Mouse (Mus musculus): ENCODE measurements at regions not wholly inside any gene's neighbourhood (a gene's known extent, or its start where the extent isn't known, plus 50 kb on each side); places are given as distances from the start of the nearest gene placed in this dataset.

DNA sequence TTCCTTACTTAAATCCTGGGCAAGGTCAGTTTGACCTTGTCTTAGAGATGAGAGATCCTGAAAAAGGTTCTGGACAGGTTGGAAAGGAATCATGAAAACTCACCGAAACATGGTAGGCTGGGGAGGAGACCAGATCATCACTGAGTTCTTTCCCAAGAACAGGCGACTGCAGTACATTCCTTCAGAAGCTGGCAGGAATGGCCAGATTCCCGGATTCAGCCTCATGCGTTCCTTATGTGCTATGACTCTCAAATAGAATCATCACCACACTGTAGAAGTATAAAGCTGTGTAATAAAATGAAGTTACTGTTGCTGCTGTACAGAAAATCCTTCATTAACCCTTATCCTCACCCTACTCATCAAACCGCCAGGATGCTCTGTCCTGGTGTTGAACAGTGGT lies 307.6 kb upstream of the Nmur2 start:
- no peaks in the 10 kb centered on the region for H3K27me3 ChIP-seq (ENCODE audit: control insufficient read depth, insufficient read depth, low read length)
- no peaks in the 10 kb centered on the region for H3K36me3 ChIP-seq (replicated peaks; ENCODE audit: control insufficient read depth, insufficient read depth, low read depth)
- H3K9me3 ChIP-seq (ENCODE audit: control insufficient read depth, low read length): no peaks in the 10 kb centered on the region
- no peaks in the 10 kb centered on the region for H3K4me1 ChIP-seq (replicated peaks; ENCODE audit: control insufficient read depth in 2 of 2, insufficient read depth in 2 of 2, low read length in 1 of 2)
- no peak overlapping the region for H3K4me3 ChIP-seq (ENCODE audit: insufficient read depth in 1 of 2, low read depth in 2 of 2, low read length in 2 of 2)
- DNase-seq (ENCODE audit: low read depth in 3 of 3, low spot score in 3 of 3): no peak
- WGBS (ENCODE audit: insufficient replicate concordance): 61% methylated on average over 5 of the region's 5 CpGs
- H3K27ac ChIP-seq: no peak overlapping the region
- no peak for TF ChIP-seq EP300 (IDR thresholded peaks at IDR 0.05; ENCODE audit: low read depth)
- TF ChIP-seq CTCF (IDR thresholded peaks at IDR 0.05; ENCODE audit: low read depth): no peak
- H3K9ac ChIP-seq (replicated peaks): no peak overlapping the region
- H3K4me2 ChIP-seq (ENCODE audit: low read depth): no peak overlapping the region
- ATAC-seq (ENCODE audit: insufficient read depth): no peak

DNA sequence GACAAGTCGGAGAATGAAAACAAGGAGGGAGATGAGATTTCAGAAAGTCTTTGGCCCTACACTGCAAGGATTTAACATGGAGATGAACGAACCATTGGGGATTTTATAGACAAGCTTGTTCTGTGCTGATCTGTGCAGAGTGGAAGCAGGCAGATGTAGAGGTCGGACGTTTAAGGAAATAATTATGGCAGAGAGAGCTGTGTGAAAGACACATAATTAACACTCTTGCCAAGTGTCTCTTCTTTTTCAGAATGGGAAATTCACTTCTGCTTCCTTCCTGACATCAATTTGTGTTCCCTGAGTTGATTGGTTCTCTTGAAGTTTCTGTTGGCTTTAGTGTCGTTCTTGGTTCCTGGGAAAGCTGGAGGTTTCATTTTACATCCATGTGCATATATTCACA lies 302.3 kb upstream of the Nmur2 start:
- Histone ChIP-seq H3K9ac (replicated peaks) (no peak overlapping the region), H3K4me1 (replicated peaks; ENCODE audit: control insufficient read depth in 2 of 2, insufficient read depth in 2 of 2, low read length in 1 of 2) (no peaks in the 10 kb centered on the region), H3K27me3 (ENCODE audit: control insufficient read depth, insufficient read depth, low read length) (no peaks in the 10 kb centered on the region), H3K4me2 (ENCODE audit: low read depth) (no peak overlapping the region), H3K36me3 (replicated peaks; ENCODE audit: control insufficient read depth, insufficient read depth, low read depth) (no peaks in the 10 kb centered on the region), H3K9me3 (ENCODE audit: control insufficient read depth, low read length) (no peaks in the 10 kb centered on the region), H3K4me3 (ENCODE audit: insufficient read depth in 1 of 2, low read depth in 2 of 2, low read length in 2 of 2) (no peak overlapping the region), H3K27ac (no peak overlapping the region)
- DNase-seq (ENCODE audit: low read depth in 3 of 3, low spot score in 3 of 3) (no peak), ATAC-seq (ENCODE audit: insufficient read depth) (no peak)
- TF ChIP-seq EP300 (IDR thresholded peaks at IDR 0.05; ENCODE audit: low read depth) (no peak), CTCF (IDR thresholded peaks at IDR 0.05; ENCODE audit: low read depth) (no peak)
- 55% methylated on average over 5 of the region's 5 CpGs for WGBS (ENCODE audit: insufficient replicate concordance)

- H3K4me3 ChIP-seq (ENCODE audit: insufficient read depth in 1 of 2, low read depth in 2 of 2, low read length in 2 of 2): no peak overlapping the region
- TF ChIP-seq EP300 (IDR thresholded peaks at IDR 0.05; ENCODE audit: low read depth): no peak
- no peak for TF ChIP-seq CTCF (IDR thresholded peaks at IDR 0.05; ENCODE audit: low read depth)
- no peaks in the 10 kb centered on the region for H3K9me3 ChIP-seq (ENCODE audit: control insufficient read depth, low read length)
- H3K9ac ChIP-seq (replicated peaks): no peak overlapping the region
- H3K27me3 ChIP-seq (ENCODE audit: control insufficient read depth, insufficient read depth, low read length): no peaks in the 10 kb centered on the region
- no peak overlapping the region for H3K4me2 ChIP-seq (ENCODE audit: low read depth)
- DNase-seq (ENCODE audit: low read depth in 3 of 3, low spot score in 3 of 3): no peak
- no peak overlapping the region for H3K27ac ChIP-seq
- 47% methylated on average over 1 of the region's 1 CpGs for WGBS (ENCODE audit: insufficient replicate concordance)
- no peak for ATAC-seq (ENCODE audit: insufficient read depth)
- no peaks in the 10 kb centered on the region for H3K36me3 ChIP-seq (replicated peaks; ENCODE audit: control insufficient read depth, insufficient read depth, low read depth)
- no peaks in the 10 kb centered on the region for H3K4me1 ChIP-seq (replicated peaks; ENCODE audit: control insufficient read depth in 2 of 2, insufficient read depth in 2 of 2, low read length in 1 of 2)
Measured at GRCm38 (mm10) chr11:56341731-56342130, 300.9 kb upstream of the Nmur2 start.

GRCm38 (mm10) chr11:56341040-56341439 lies 300.2 kb upstream of the Nmur2 start:
- Histone ChIP-seq H3K4me3 (ENCODE audit: insufficient read depth in 1 of 2, low read depth in 2 of 2, low read length in 2 of 2) (no peak overlapping the region), H3K36me3 (replicated peaks; ENCODE audit: control insufficient read depth, insufficient read depth, low read depth) (no peaks in the 10 kb centered on the region), H3K27me3 (ENCODE audit: control insufficient read depth, insufficient read depth, low read length) (no peaks in the 10 kb centered on the region), H3K9me3 (ENCODE audit: control insufficient read depth, low read length) (no peaks in the 10 kb centered on the region), H3K9ac (replicated peaks) (no peak overlapping the region), H3K4me2 (ENCODE audit: low read depth) (no peak overlapping the region), H3K4me1 (replicated peaks; ENCODE audit: control insufficient read depth in 2 of 2, insufficient read depth in 2 of 2, low read length in 1 of 2) (no peaks in the 10 kb centered on the region), H3K27ac (no peak overlapping the region)
- no peak for DNase-seq (ENCODE audit: low read depth in 3 of 3, low spot score in 3 of 3)
- no peak for TF ChIP-seq CTCF (IDR thresholded peaks at IDR 0.05; ENCODE audit: low read depth)
- no peak for TF ChIP-seq EP300 (IDR thresholded peaks at IDR 0.05; ENCODE audit: low read depth)
- WGBS (ENCODE audit: insufficient replicate concordance): 67% methylated on average over 2 of the region's 2 CpGs
- no peak for ATAC-seq (ENCODE audit: insufficient read depth)

DNA sequence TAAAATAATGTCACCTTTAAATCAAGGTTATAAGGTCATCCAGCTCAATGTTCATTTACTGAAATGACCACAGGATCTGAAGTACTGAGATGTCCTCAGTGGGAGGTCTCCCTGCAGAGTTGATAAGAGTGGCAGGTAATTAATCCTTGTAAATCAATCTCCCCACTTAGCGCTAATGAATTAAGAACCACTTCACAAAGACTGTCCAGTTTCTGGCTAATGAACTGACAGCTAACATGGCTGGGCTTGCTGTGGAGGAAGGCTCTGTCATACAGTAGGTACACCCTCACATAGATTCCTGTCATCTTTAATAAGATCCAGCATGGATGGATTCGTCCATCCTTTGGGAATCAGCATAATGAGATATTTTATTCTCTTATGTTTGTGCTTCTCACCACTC lies 297.7 kb upstream of the Nmur2 start:
- Histone ChIP-seq H3K4me3 (ENCODE audit: insufficient read depth in 1 of 2, low read depth in 2 of 2, low read length in 2 of 2) (no peak overlapping the region), H3K9me3 (ENCODE audit: control insufficient read depth, low read length) (no peaks in the 10 kb centered on the region), H3K4me1 (replicated peaks; ENCODE audit: control insufficient read depth in 2 of 2, insufficient read depth in 2 of 2, low read length in 1 of 2) (no peaks in the 10 kb centered on the region), H3K4me2 (ENCODE audit: low read depth) (no peak overlapping the region), H3K36me3 (replicated peaks; ENCODE audit: control insufficient read depth, insufficient read depth, low read depth) (no peaks in the 10 kb centered on the region), H3K9ac (replicated peaks) (no peak overlapping the region), H3K27me3 (ENCODE audit: control insufficient read depth, insufficient read depth, low read length) (no peaks in the 10 kb centered on the region), H3K27ac (no peak overlapping the region)
- no peak for ATAC-seq (ENCODE audit: insufficient read depth)
- no peak for DNase-seq (ENCODE audit: low read depth in 3 of 3, low spot score in 3 of 3)
- no peak for TF ChIP-seq CTCF (IDR thresholded peaks at IDR 0.05; ENCODE audit: low read depth)
- no peak for TF ChIP-seq EP300 (IDR thresholded peaks at IDR 0.05; ENCODE audit: low read depth)
- 59% methylated on average over 2 of the region's 2 CpGs for WGBS (ENCODE audit: insufficient replicate concordance)

GRCm38 (mm10) chr11:56335937-56336336 lies 295.1 kb upstream of the Nmur2 start:
- H3K4me2 ChIP-seq (ENCODE audit: low read depth): no peak overlapping the region
- no peak overlapping the region for H3K9ac ChIP-seq (replicated peaks)
- no peak overlapping the region for H3K4me3 ChIP-seq (ENCODE audit: insufficient read depth in 1 of 2, low read depth in 2 of 2, low read length in 2 of 2)
- no peaks in the 10 kb centered on the region for H3K9me3 ChIP-seq (ENCODE audit: control insufficient read depth, low read length)
- no peaks in the 10 kb centered on the region for H3K27me3 ChIP-seq (ENCODE audit: control insufficient read depth, insufficient read depth, low read length)
- no peak for TF ChIP-seq CTCF (IDR thresholded peaks at IDR 0.05; ENCODE audit: low read depth)
- no peak for ATAC-seq (ENCODE audit: insufficient read depth)
- H3K4me1 ChIP-seq (replicated peaks; ENCODE audit: control insufficient read depth in 2 of 2, insufficient read depth in 2 of 2, low read length in 1 of 2): no peaks in the 10 kb centered on the region
- no peaks in the 10 kb centered on the region for H3K36me3 ChIP-seq (replicated peaks; ENCODE audit: control insufficient read depth, insufficient read depth, low read depth)
- no peak overlapping the region for H3K27ac ChIP-seq
- no peak for DNase-seq (ENCODE audit: low read depth in 3 of 3, low spot score in 3 of 3)
